Mouse (Mus musculus) ES-Bruce4 (cell line): ENCODE data around the gene Ints13.

Source experiments
- CTCF ChIP-seq: IDR thresholded peaks from one replicate; pipeline ENCODE4 v1.8.1; 2011; ENCODE audit warnings: low read depth, low read length
- EP300 ChIP-seq: IDR thresholded peaks from 2 replicates; pipeline ENCODE4 v1.6.1; 2011; ENCODE audit warnings: low read depth, low read length; ENCODE audit not compliant: insufficient read depth
- POLR2A ChIP-seq: IDR thresholded peaks from one replicate; pipeline ENCODE4 v1.8.1; 2011; ENCODE audit warnings: low read length; ENCODE audit not compliant: insufficient read depth

- TF ChIP-seq EP300 (no peak), CTCF (no peak), POLR2A (no peak)
Measured at GRCm38 (mm10) chr6:146612736-146613135, 35.1 kb upstream of the Ints13 start.
